Mouse (Mus musculus) kidney, adult 2 months (tissue): Measurements from ENCODE around the gene BC048562.

Experiments used
- CTCF ChIP-seq: fragments of 200-500 bp; conservative IDR thresholded peaks from 2 replicates; pipeline ENCODE4 v1.5.1; 2011; ENCODE audit warnings: low read depth, mild to moderate bottlenecking, control low read depth, low read length, moderate library complexity, mixed read lengths; ENCODE audit not compliant: insufficient read depth, insufficient read length
- POLR2A ChIP-seq: fragments of 200-500 bp; IDR thresholded peaks from one replicate; pipeline ENCODE4 v1.6.1; 2011; ENCODE audit warnings: low read depth, low read length, control low read depth

DNA sequence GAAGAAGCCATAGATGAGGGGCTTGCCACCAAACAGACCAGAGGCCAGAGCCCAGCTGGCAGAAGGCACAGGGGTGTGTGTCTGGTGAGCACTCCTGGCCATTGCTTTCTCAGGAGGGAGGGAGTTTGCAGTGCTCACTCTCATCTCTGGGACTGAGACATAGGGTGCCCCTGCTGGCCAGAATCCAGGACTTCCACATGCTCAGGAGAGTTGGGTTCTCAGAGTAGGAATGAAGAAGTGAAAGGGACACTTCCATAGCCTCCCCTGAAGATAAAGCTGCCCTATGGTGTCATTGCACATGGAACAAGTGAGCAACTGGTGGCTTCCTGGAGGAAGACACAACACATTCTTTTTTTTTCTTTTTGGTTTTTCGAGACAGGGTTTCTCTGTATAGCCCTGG is 38.2 kb downstream of the BC048562 start:
- TF ChIP-seq POLR2A, result no peak
- no peak for TF ChIP-seq CTCF
